Comparison of ENCODE assay signal across 8 mouse cellular contexts in the genomic region with DNA sequence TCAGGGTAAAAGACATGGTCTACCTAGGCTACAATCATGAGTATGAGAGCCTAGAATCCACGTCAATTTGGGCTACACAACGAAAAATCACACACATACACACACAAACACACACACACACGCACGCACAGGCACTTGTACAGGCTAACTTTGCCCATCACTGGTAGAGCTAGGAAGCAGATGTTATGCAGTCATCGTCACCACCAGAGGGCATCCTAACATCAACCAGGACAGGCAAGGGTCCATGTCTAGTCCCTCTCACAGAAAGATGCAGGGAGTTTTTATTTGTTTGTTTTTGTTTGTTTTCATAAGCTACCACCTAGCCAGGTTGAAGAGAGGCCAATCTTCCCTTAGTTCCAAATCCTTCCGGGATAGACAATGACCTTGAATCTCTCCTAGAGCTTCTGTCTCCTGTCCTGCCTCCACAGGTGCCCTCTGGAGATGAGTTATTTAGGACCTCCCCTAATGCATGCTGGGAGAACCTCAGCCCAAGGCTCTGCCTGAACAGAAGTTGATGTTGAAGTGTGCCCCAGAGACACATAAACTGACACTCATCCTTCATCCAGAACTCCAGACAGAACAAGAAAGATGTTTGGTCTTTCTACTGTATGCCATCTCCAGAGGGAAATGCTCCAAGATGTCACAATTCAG. TPM values are rescaled to one million over a fixed set of nuclear protein-coding genes. Genes with fewer than 3 reads are reported as not detected.
DNase-seq lines count a peak whose midpoint lies in the region; ATAC-seq and TF ChIP-seq lines count a peak whose summit lies in the region.

No protein-coding gene starts in this region.

- no peak for TF ChIP-seq POLR2A in cortical plate, adult 2 months (IDR thresholded peaks at IDR 0.05; ENCODE audit: extremely low read depth, insufficient read depth, low read length)

- ATAC-seq in activated CD4-positive, CD25-positive, alpha-beta regulatory T cell, adult 4 months, result peak; percentile 93
- peak; percentile 83 for ATAC-seq in kidney, embryonic 14.5 days (ENCODE audit: low FRiP score, low TSS enrichment)
- ATAC-seq in neutrophil, adult 5-6 weeks (ENCODE audit: extremely low read depth, insufficient number of reproducible peaks, low FRiP score, poor library complexity, severe bottlenecking), result peak; percentile 88

- H3K4me1 ChIP-seq in E14TG2a.4 (replicated peaks; ENCODE audit: low read depth, low read length), result no peaks in the 10 kb centered on the region; the same call in 1 of the 2 replicates
- no peaks in the 10 kb centered on the region for H3K4me1 ChIP-seq in cortical plate, adult 2 months (ENCODE audit: control insufficient read depth, insufficient read depth, low read length)
- H3K4me1 ChIP-seq in kidney, embryonic 14.5 days (ENCODE audit: control insufficient read depth, insufficient read depth, low read length), result no peaks in the 10 kb centered on the region

- no peaks in the 10 kb centered on the region for H3K27me3 ChIP-seq in E14TG2a.4 (ENCODE audit: insufficient read depth, low read length)
- no peaks in the 10 kb centered on the region for H3K27me3 ChIP-seq in kidney, embryonic 14.5 days (ENCODE audit: control insufficient read depth, insufficient read depth, low read length)

- H3K9ac ChIP-seq in kidney, embryonic 14.5 days (ENCODE audit: low read depth, low read length), result no peak overlapping the region

- no peak overlapping the region for H3K27ac ChIP-seq in cortical plate, adult 2 months (ENCODE audit: insufficient read depth, low read length)
- no peak overlapping the region for H3K27ac ChIP-seq in kidney, embryonic 14.5 days (ENCODE audit: low read depth, low read length)

- peak; percentile 62 for TF ChIP-seq CTCF in E14TG2a.4 (conservative IDR thresholded peaks at IDR 0.05; ENCODE audit: low read length)
- peak; percentile 99 for TF ChIP-seq CTCF in cortical plate, adult 2 months (IDR thresholded peaks at IDR 0.05; ENCODE audit: extremely low read depth, insufficient read depth, low read length)

- 24% methylated on average over 6 of the region's 6 CpGs for WGBS in kidney, embryonic 14.5 days

- DNase-seq in heart, adult 8-10 months (ENCODE audit: low spot score), result peak; percentile 73
- DNase-seq in lung, adult 18-20 months, result peak; percentile 50 to 68
- DNase-seq in ovary, postnatal 14 days (ENCODE audit: low spot score), result no peak

- peaks cover 2% of the 10 kb centered on the region for H3K9me3 ChIP-seq in E14TG2a.4 (ENCODE audit: low read length)
- peaks cover 3% of the 10 kb centered on the region; the same call in 1 of the 2 replicates for H3K9me3 ChIP-seq in kidney, embryonic 14.5 days (ENCODE audit: control insufficient read depth, low read length)

- no peak overlapping the region for H3K4me3 ChIP-seq in E14TG2a.4 (replicated peaks; ENCODE audit: low read length)
- H3K4me3 ChIP-seq in cortical plate, adult 2 months (ENCODE audit: insufficient read depth, low read length), result no peak overlapping the region
- H3K4me3 ChIP-seq in kidney, embryonic 14.5 days (ENCODE audit: low read length), result no peak overlapping the region

- H3K4me2 ChIP-seq in kidney, embryonic 14.5 days (replicated peaks; ENCODE audit: low read depth, low read length), result no peak overlapping the region

- H3K36me3 ChIP-seq in E14TG2a.4 (ENCODE audit: insufficient read depth, low read length), result no peaks in the 10 kb centered on the region
- no peaks in the 10 kb centered on the region for H3K36me3 ChIP-seq in kidney, embryonic 14.5 days (ENCODE audit: control insufficient read depth, insufficient read depth, low read length)

RNA-seq across cellular contexts. Expression of gene Prnd, which starts 32.0 kb away (rescaled TPM):
- under 1 TPM; 0.11 to 0.36 TPM for polyA plus RNA-seq in activated CD4-positive, CD25-positive, alpha-beta regulatory T cell, adult 4 months (2017; shearing (Covaris generic))
- 0.40 and 0.46 TPM in 2 replicates for polyA plus RNA-seq in cortical plate, adult 2 months (2012; rRNA removed)
- total RNA-seq in heart, adult 8-10 months (2022), result 1 to 10 TPM in 2 of 4 experiments, under 1 TPM in 2; 0.22 to 1.8 (median 1.2) TPM
- 17.6 and 17.9 TPM in 2 replicates for polyA plus RNA-seq in kidney, embryonic 14.5 days (2014; fragmentation: Nextera tagmentation; extraction: Ambion mirVana)
- total RNA-seq in neutrophil, adult 5-6 weeks (2017), result 0.23 TPM in 1 of 2 replicates, not detected in the other

RNA-seq across cellular contexts. Expression of gene Rassf2, which starts 47.4 kb away (rescaled TPM):
- polyA plus RNA-seq in activated CD4-positive, CD25-positive, alpha-beta regulatory T cell, adult 4 months (2017; shearing (Covaris generic)), result 10 to 100 TPM; 59.8 to 83.1 TPM
- 32.6 and 35.9 TPM in 2 replicates for polyA plus RNA-seq in cortical plate, adult 2 months (2012; rRNA removed)
- total RNA-seq in heart, adult 8-10 months (2022), result 1 to 10 TPM; 4.1 to 7.7 (median 6.6) TPM
- polyA plus RNA-seq in kidney, embryonic 14.5 days (2014; fragmentation: Nextera tagmentation; extraction: Ambion mirVana), result 5.3 and 9.9 TPM in 2 replicates
- 193 and 210 TPM in 2 replicates for total RNA-seq in neutrophil, adult 5-6 weeks (2017)

Comparison
In these comparisons a context has a peak if more than half of its experiments do, and no peak if none do; other contexts are left out.
1. RNA of gene Prnd, which starts 32.0 kb away (polyA plus RNA-seq): 17.6 to 17.9 TPM in kidney, embryonic 14.5 days; 0.40 to 0.46 TPM in cortical plate, adult 2 months and 0.11 to 0.36 TPM in activated CD4-positive, CD25-positive, alpha-beta regulatory T cell, adult 4 months; every median in the first group is over 10 times any median in the second.
2. Peak in every context shown above with its lines, with median percentiles within 50 percentile points of each other: ATAC-seq.